Mouse (Mus musculus): Measurements from ENCODE around the gene Maml1. TPM values are rescaled to one million over a fixed set of nuclear protein-coding genes. Genes with fewer than 3 reads are reported as not detected.

Maml1 gene
- polyA plus RNA-seq, 1 experiment from 2014 or later = 10.7 TPM

DNA sequence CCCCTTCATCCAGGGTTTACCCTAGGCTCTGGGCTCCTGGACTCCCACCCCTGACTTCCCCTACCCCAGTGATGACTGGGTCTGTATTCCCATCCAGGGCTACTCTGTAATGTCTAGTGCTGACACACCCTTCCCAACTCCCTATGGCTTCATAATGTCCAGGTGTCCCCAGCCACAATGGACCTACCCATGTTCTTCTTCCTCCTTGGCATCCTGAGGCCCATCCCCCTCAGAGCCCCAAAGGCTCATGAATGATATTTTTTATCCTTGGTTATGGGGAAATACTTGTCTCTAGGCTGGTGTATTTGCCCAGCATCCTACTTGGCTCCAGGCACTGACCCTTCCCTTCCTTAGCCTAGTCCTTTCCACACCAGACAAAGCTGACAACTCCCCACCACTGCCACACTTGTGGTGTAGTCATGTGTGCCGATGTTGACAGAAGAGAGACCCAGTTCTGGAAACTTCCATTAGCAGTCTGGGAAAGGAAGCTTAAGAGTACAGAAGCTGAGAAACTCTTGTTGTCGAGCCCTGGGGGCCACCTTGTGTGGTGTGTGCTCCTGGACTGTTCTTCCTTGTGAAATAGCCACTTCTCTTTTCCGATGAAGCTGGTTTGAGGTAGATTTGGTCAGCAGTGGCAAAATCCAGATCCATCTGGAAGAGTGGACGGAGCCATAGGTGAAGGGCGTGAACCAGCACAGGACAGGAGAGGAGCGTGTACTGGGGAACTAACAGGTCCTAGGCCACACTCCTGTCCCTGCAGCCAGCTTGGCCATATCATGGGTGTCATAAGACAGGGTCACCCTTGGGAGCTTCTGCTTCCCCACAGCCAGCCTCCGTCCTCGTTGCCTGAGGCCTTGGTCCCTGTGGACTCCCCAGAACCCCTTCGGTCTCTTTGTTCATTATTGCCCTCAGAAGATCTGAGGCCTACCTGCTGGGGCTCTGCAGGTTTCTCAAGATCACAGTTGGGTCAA, 53.0 kb downstream of the Maml1 start:
- no peak for ATAC-seq (ENCODE audit: low FRiP score, low TSS enrichment)
- Histone ChIP-seq H3K9me3 (ENCODE audit: control insufficient read depth, low read length) (no peaks in the 10 kb centered on the region), H3K4me2 (replicated peaks; ENCODE audit: low read depth, low read length) (no peak overlapping the region), H3K36me3 (ENCODE audit: control insufficient read depth, insufficient read depth, low read length) (peaks cover 10% of the 10 kb centered on the region), H3K4me1 (ENCODE audit: control insufficient read depth, insufficient read depth, low read length) (0 out of 2 replicates have a peak, but pooled peaks cover 7% of the 10 kb centered on the region), H3K27me3 (ENCODE audit: control insufficient read depth, insufficient read depth, low read length) (peaks cover 15% of the 10 kb centered on the region; the same call in 1 of the 2 replicates), H3K27ac (ENCODE audit: low read depth, low read length) (no peak overlapping the region), H3K9ac (ENCODE audit: low read depth, low read length) (no peak overlapping the region), H3K4me3 (ENCODE audit: low read length) (no peak overlapping the region; the same call in 1 of the 2 replicates)
- WGBS = 92% methylated on average over 9 of the region's 9 CpGs

DNA sequence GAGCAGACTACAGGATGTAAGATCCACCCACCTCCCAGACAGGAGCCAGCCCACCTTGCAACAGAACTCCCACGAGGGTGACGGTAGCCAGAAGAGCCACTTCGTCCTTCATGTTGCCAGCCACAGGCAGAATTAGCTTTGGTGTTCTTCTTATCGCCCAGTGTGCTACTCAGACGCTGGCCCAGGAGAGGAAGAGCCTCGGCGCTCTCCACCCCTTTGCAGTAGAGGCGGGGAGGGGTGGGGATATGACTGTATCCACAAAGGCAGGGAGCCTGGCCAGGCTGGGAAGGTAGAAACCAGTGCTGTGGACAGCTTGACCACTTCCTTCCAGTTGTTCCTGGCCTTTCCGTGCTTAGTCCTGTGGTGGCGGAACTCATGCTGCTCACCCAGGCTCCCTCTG, 53.8 kb downstream of the Maml1 start, which contains the start of gene Ltc4s:
Ltc4s (minus strand) TSS at position 293 of the 400 bp plus-strand sequence.
- Histone ChIP-seq H3K36me3 (ENCODE audit: control insufficient read depth, insufficient read depth, low read length) (peaks cover 18% of the 10 kb centered on the region), H3K27me3 (ENCODE audit: control insufficient read depth, insufficient read depth, low read length) (peaks cover 15% of the 10 kb centered on the region; the same call in 1 of the 2 replicates), H3K4me1 (ENCODE audit: control insufficient read depth, insufficient read depth, low read length) (0 out of 2 replicates have a peak, but pooled peaks cover 7% of the 10 kb centered on the region), H3K9ac (ENCODE audit: low read depth, low read length) (no peak within 1 kb of the TSS), H3K9me3 (ENCODE audit: control insufficient read depth, low read length) (no peaks in the 10 kb centered on the region), H3K4me2 (replicated peaks; ENCODE audit: low read depth, low read length) (peak within 1 kb of the TSS; percentile 98), H3K4me3 (ENCODE audit: low read length) (peak within 1 kb of the TSS; percentile 56), H3K27ac (ENCODE audit: low read depth, low read length) (no peak within 1 kb of the TSS)
- WGBS = 42% methylated on average over 10 of the region's 10 CpGs
- no peak for ATAC-seq (ENCODE audit: low FRiP score, low TSS enrichment)

DNA sequence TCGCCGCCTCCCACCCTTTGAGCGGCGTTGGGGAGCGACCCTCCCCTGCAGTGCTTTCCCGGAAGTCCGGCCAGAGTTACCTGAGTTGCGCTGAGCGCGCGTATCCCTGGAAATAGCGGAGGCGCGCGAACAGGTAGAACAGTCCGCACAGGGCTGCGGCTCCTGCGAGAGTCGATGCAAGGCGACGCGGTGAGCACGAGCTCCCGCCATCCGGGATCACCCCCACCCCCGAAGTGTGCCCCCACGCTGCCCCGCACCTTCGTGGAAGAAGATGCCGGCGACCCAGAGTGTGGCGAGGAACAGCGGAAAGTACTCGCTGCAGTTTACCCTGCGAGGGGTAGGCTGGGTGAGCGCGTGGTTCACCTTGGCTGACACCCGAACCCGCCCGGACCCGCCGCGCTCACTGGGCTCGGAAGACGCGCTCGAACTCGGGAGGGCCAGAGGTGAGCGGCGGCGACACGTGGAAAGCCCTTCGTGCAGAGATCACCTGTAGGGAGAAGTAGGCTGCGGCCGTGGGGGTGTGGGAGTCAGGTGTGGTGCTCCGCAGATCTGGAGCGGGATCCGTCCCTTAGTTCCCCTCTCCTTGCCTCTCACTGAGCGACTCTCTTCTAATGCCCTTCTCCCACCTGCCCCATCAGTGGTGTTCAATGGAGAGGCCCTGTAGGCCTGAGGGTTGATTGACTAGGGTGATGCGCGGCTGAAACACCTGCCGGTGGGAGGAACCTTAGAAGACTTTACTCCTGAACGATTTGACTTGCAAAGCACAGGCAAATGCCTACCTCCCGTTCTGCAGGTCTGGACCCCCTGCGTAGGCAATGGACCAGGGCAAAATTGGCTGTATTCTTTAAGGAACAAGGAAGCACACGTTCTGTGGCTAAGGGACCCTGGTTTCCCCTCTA, 54.9 kb downstream of the Maml1 start:
- peak overlapping the region; percentile 98 for H3K4me2 ChIP-seq (replicated peaks; ENCODE audit: low read depth, low read length)
- H3K27ac ChIP-seq (ENCODE audit: low read depth, low read length) = no peak overlapping the region
- peaks cover 30% of the 10 kb centered on the region for H3K36me3 ChIP-seq (ENCODE audit: control insufficient read depth, insufficient read depth, low read length)
- WGBS = under 1% methylated on average over 66 of the region's 66 CpGs
- peak overlapping the region; percentile 56 for H3K4me3 ChIP-seq (ENCODE audit: low read length)
- ATAC-seq (ENCODE audit: low FRiP score, low TSS enrichment) = peak; percentile 40; the same call in 1 of the 2 replicates
- H3K4me1 ChIP-seq (ENCODE audit: control insufficient read depth, insufficient read depth, low read length) = 0 out of 2 replicates have a peak, but pooled peaks cover 7% of the 10 kb centered on the region
- H3K27me3 ChIP-seq (ENCODE audit: control insufficient read depth, insufficient read depth, low read length) = peaks cover 15% of the 10 kb centered on the region; the same call in 1 of the 2 replicates
- H3K9ac ChIP-seq (ENCODE audit: low read depth, low read length) = peak overlapping the region; percentile 56
- H3K9me3 ChIP-seq (ENCODE audit: control insufficient read depth, low read length) = no peaks in the 10 kb centered on the region

DNA sequence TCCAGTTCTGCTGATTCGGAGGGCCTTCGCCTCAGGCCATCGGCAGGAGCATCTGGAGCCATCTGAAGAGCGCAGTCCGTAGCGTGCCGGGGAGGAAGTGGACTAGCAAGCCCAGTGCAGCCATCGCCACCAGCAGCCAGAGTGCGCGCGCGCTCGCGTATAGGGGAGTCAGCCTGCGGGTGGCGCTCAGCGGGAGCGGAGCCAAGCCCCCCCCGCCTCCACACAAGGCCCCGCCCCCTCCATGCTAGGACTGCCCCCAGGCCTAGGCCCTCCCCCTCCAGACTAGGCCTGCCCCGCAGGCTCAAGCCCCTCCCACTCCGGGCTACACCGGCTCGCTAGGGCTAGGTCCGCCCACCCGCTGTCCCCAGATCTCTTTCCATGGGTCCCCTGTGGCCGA, 55.6 kb downstream of the Maml1 start:
- peaks cover 36% of the 10 kb centered on the region for H3K36me3 ChIP-seq (ENCODE audit: control insufficient read depth, insufficient read depth, low read length)
- H3K4me1 ChIP-seq (ENCODE audit: control insufficient read depth, insufficient read depth, low read length) = 0 out of 2 replicates have a peak, but pooled peaks cover 7% of the 10 kb centered on the region
- H3K9me3 ChIP-seq (ENCODE audit: control insufficient read depth, low read length) = no peaks in the 10 kb centered on the region
- H3K27me3 ChIP-seq (ENCODE audit: control insufficient read depth, insufficient read depth, low read length) = peaks cover 15% of the 10 kb centered on the region; the same call in 1 of the 2 replicates
- peak overlapping the region; percentile 56 for H3K9ac ChIP-seq (ENCODE audit: low read depth, low read length)
- under 1% methylated on average over 25 of the region's 27 CpGs for WGBS
- H3K4me3 ChIP-seq (ENCODE audit: low read length) = peak overlapping the region; percentile 56
- peak; percentile 93 for ATAC-seq (ENCODE audit: low FRiP score, low TSS enrichment)
- no peak overlapping the region for H3K27ac ChIP-seq (ENCODE audit: low read depth, low read length)
- H3K4me2 ChIP-seq (replicated peaks; ENCODE audit: low read depth, low read length) = peak overlapping the region; percentile 98

DNA sequence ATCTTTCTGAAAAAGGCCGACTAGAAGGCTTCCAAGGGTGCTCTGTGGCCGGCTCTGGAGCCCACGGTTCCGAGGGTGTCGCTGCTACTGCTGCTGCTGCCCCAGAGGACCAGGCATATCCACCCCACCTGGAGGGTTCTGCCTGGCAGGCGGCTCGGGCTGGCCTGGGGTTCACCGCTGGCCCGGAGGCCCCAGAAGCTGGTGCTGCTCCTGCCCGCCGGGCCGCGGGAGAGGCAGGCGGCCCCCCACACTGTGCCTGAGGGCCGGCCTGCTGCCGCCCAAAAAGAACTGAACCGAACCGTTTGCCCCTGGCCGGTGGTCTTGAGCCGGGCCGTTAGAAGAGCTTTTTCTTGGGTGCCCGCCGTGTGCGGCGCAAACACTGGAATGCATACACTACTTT, 57.5 kb downstream of the Maml1 start:
- Histone ChIP-seq H3K4me3 (ENCODE audit: low read length) (no peak overlapping the region), H3K9me3 (ENCODE audit: control insufficient read depth, low read length) (no peaks in the 10 kb centered on the region), H3K4me1 (ENCODE audit: control insufficient read depth, insufficient read depth, low read length) (0 out of 2 replicates have a peak, but pooled peaks cover 7% of the 10 kb centered on the region), H3K9ac (ENCODE audit: low read depth, low read length) (no peak overlapping the region), H3K27me3 (ENCODE audit: control insufficient read depth, insufficient read depth, low read length) (peaks cover 15% of the 10 kb centered on the region; the same call in 1 of the 2 replicates), H3K36me3 (ENCODE audit: control insufficient read depth, insufficient read depth, low read length) (peaks cover 37% of the 10 kb centered on the region), H3K27ac (ENCODE audit: low read depth, low read length) (no peak overlapping the region), H3K4me2 (replicated peaks; ENCODE audit: low read depth, low read length) (no peak overlapping the region)
- WGBS = 96% methylated on average over 25 of the region's 25 CpGs
- no peak for ATAC-seq (ENCODE audit: low FRiP score, low TSS enrichment)

DNA sequence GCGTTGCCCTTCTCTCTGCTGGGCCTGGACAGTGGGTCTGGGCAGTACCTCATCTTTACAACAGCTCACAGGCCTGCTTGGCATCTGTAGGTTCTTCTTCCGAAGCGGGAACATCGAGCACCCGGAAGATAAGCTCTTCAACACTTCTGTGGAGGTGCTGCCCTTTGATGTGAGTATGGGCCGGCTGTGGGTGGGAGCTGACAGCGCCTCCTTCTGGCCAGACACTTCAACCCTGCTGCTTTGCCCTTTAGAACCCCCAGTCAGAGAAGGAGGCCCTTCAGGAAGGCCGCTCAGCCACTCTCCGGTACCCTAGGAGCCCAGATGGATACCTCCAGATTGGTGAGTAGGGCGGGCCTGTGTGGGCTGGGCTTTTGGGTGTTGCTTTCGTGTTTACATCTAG, 58.1 kb downstream of the Maml1 start:
- 85% methylated on average over 11 of the region's 11 CpGs for WGBS
- Histone ChIP-seq H3K9ac (ENCODE audit: low read depth, low read length) (no peak overlapping the region), H3K9me3 (ENCODE audit: control insufficient read depth, low read length) (no peaks in the 10 kb centered on the region), H3K36me3 (ENCODE audit: control insufficient read depth, insufficient read depth, low read length) (peaks cover 37% of the 10 kb centered on the region), H3K4me3 (ENCODE audit: low read length) (no peak overlapping the region), H3K4me1 (ENCODE audit: control insufficient read depth, insufficient read depth, low read length) (peaks cover 12% of the 10 kb centered on the region), H3K27me3 (ENCODE audit: control insufficient read depth, insufficient read depth, low read length) (peaks cover 13% of the 10 kb centered on the region; the same call in 1 of the 2 replicates), H3K27ac (ENCODE audit: low read depth, low read length) (no peak overlapping the region), H3K4me2 (replicated peaks; ENCODE audit: low read depth, low read length) (no peak overlapping the region)
- no peak for ATAC-seq (ENCODE audit: low FRiP score, low TSS enrichment)

DNA sequence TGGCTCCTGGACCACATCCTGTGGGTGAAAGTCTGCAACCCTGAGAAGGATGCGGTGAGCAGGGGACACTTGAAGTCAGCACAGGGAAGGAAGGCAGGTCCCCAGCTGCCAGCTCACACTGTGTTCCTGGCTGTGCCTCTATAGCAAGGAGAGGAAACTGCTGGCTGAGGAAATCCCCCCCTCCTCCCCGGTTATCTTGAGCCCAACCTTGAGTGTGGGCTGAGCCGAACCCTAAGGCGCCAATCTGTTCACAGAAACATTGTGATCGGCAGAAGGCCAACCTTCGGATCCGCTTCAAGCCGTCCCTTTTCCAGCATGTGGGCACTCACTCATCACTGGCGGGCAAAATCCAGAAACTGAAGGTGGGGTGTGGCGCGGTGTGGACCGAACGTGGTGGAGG, 59.1 kb downstream of the Maml1 start:
- Histone ChIP-seq H3K9ac (ENCODE audit: low read depth, low read length) (no peak overlapping the region), H3K27me3 (ENCODE audit: control insufficient read depth, insufficient read depth, low read length) (0 out of 2 replicates have a peak, but pooled peaks cover 7% of the 10 kb centered on the region), H3K4me3 (ENCODE audit: low read length) (no peak overlapping the region), H3K27ac (ENCODE audit: low read depth, low read length) (no peak overlapping the region), H3K4me2 (replicated peaks; ENCODE audit: low read depth, low read length) (no peak overlapping the region), H3K9me3 (ENCODE audit: control insufficient read depth, low read length) (no peaks in the 10 kb centered on the region), H3K36me3 (ENCODE audit: control insufficient read depth, insufficient read depth, low read length) (peaks cover 37% of the 10 kb centered on the region), H3K4me1 (ENCODE audit: control insufficient read depth, insufficient read depth, low read length) (peaks cover 21% of the 10 kb centered on the region)
- 92% methylated on average over 13 of the region's 13 CpGs for WGBS
- ATAC-seq (ENCODE audit: low FRiP score, low TSS enrichment) = no peak

DNA sequence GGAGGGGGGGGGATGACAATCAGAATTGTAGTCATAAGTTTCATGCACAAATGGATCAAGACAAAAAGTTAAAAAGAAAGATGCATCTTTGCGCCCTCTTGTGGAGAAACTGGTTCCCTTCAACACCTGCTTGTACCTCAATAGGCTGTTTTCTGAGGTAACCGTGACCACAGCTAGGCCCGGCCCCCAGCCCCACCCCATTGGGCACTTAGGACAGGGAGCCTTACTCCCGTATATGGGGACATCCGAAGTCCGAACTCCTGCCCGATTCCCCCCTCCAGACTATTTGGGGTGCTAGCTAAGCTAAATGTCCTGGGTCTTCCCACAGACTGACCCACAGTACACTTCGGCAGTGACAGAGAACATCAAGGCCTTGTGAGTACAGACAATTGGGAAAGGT, 60.7 kb downstream of the Maml1 start:
- Histone ChIP-seq H3K9ac (ENCODE audit: low read depth, low read length) (no peak overlapping the region), H3K9me3 (ENCODE audit: control insufficient read depth, low read length) (no peaks in the 10 kb centered on the region), H3K4me3 (ENCODE audit: low read length) (no peak overlapping the region), H3K4me2 (replicated peaks; ENCODE audit: low read depth, low read length) (peak overlapping the region; percentile 45), H3K36me3 (ENCODE audit: control insufficient read depth, insufficient read depth, low read length) (peaks cover 37% of the 10 kb centered on the region), H3K27ac (ENCODE audit: low read depth, low read length) (no peak overlapping the region), H3K27me3 (ENCODE audit: control insufficient read depth, insufficient read depth, low read length) (no peaks in the 10 kb centered on the region), H3K4me1 (ENCODE audit: control insufficient read depth, insufficient read depth, low read length) (peaks cover 37% of the 10 kb centered on the region)
- ATAC-seq (ENCODE audit: low FRiP score, low TSS enrichment) = no peak
- 23% methylated on average over 8 of the region's 8 CpGs for WGBS

Measured in kidney, embryonic 14.5 days (tissue).